Mouse (Mus musculus) ZHBTc4 (cell line): ENCODE measurements at regions not wholly inside any gene's neighbourhood (a gene's known extent, or its start where the extent isn't known, plus 50 kb on each side); places are given as distances from the start of the nearest gene placed in this dataset.
A peak's percentile ranks its signal among the peaks of the same experiment; 100 is the strongest.
"Not testable (repeated sequence)": the region's sequence is repeated elsewhere in the genome, so short reads cannot be mapped to it uniquely, and the experiment has no call there.

Experiments
- DNase-seq: peaks from one replicate; pipeline ENCODE4 v3.0.0-alpha.2; 2011; ENCODE audit warnings: low read depth, low spot score

- no peak for DNase-seq
Observed at GRCm38 (mm10) chr15:19458485-19458884, 639.7 kb downstream of the Cdh10 start.

DNA sequence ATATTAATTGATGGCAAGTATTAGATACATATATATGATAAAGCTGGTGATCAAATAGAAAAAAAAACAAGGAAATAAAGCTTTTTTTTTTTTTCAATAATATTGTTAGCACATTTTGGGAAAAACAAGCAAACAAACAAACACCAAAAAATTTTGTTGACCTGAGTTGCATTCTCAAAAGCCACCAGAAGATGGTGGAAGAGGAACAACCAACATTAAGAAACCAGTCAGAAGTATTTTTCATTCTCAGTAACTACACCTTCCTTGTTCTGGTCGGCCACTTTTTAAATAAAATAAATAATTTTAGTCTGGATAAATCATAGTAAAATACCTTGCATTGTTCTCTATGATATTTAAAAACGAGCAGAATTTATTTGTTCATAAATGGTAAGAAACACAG is 654.8 kb downstream of the Cdh10 start:
- DNase-seq = peak; percentile 20

GRCm38 (mm10) chr15:19493556-19493955 is 674.8 kb downstream of the Cdh10 start:
- not testable (repeated sequence) for DNase-seq

- no peak for DNase-seq
Observed at GRCm38 (mm10) chr15:19519377-19519776, 700.6 kb downstream of the Cdh10 start.

GRCm38 (mm10) chr15:19540676-19541075 is 721.9 kb downstream of the Cdh10 start:
- no peak for DNase-seq

DNA sequence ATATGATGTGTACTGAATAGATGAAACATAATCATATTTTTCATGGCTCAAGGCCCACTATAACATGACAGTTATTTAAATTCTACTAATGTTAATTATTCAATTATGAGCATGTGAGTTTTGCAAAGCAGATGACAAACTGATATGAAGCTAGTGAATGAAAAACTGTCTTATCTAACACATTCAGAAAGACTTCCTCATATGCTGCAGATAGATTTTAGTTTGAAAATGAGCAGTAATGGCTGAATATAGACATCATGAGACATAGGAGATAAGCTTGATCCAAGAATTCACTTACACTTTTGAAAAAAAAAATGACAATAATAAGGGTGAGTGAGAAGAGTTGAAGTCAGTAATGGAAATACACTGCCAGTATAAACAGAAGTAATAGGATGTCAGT is 731.0 kb downstream of the Cdh10 start:
- DNase-seq = no peak

DNA sequence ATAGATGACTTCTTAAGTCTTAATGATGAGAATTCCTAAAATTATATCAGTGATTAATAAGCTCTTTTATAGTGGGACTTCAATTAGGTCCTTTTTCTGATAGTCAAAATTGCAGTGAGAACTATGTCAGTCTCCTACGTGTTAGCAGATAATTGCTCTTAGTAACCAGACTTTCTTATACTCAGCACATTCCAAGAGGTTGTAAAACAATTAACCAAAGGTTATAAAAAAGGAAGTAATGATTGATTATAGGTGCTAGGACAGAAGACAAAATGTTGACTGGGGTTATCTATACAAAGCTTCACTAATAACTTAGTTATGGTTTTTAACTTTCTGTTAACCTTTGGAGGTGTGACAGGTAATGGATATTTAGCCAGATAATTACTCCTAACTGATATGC is 766.0 kb downstream of the Cdh10 start:
- DNase-seq = no peak

GRCm38 (mm10) chr15:19585281-19585680 is 766.5 kb downstream of the Cdh10 start:
- no peak for DNase-seq

DNA sequence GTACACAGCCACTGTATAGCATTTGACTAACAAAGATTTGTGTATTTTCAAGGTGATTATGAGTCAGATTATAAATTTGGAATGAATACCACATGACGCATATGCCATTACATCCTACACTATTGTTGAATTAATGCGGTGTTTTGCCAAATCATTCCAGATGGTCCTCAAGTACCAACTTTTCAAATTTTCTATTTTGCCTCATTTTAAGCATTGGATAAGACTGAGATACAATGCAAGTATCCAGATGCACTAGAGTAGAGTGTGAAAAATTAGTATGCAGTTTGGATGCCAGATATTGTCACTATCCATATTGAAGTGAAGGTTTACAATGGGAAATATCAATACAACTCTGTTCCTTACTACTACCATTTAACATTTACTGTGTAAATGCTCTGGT is 775.0 kb downstream of the Cdh10 start:
- no peak for DNase-seq

- peak; percentile 4 for DNase-seq
Observed at GRCm38 (mm10) chr15:19622367-19622766, 803.6 kb downstream of the Cdh10 start.

DNA sequence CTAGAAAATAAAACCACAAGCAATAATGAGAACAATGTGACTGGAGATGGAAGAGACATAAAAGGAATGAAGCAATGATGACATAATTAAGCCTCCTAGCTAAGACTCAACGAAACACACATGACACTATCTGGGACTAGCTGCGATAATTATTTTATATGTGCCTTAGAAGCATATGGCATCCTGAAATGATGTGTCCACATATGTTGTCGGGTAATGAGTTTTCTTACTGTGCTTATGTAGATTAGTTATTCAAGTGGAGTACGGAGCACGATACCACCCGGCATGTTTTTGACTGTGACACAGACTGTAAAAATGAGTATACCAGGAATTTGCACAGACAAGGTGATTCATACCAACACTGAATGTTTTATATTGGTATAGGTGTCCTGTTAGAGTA is 781.7 kb upstream of the Cdh12 start:
- no peak for DNase-seq

DNA sequence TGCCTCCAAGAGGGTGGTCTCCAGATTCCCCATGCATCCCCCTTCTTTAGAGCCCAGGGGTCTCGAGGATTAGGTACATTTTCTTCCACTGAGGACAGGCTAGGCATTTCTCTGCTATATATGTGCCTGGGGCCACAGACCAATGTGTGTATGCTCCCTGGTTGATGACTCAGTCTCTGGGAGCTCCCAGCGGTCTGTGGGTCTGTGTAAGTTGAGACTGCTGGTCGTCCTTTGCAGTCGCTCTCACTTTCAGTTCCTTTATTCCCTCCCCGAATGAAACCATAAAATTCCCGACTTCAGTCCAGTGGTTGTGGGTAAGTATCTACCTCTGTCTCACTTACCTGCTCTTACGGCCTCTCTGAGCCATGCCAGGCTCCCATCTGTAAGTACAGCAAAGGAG is 773.5 kb upstream of the Cdh12 start:
- no peak for DNase-seq

GRCm38 (mm10) chr15:19687239-19687638 is 761.8 kb upstream of the Cdh12 start:
- DNase-seq = no peak

- DNase-seq = no peak
Observed at GRCm38 (mm10) chr15:19711764-19712163, 737.3 kb upstream of the Cdh12 start.
